Mouse (Mus musculus) liver, embryonic 12.5 days (tissue): ENCODE data around the gene Gm10642. TPM values are rescaled to one million over a fixed set of nuclear protein-coding genes. Genes with fewer than 3 reads are reported as not detected.

ENCODE experiments used
- ATAC-seq: fragments of 200-750 bp; cut with Nextera tagmentation; 2 replicates; pipeline ENCODE4 v1.8.0; 2017; ENCODE audit warnings: moderate number of reproducible peaks, mild to moderate bottlenecking, moderate library complexity
- H3K27ac ChIP-seq: fragments of 300-500 bp; sonication (generic); 2 replicates; pipeline ENCODE4 v1.5.1; 2016; ENCODE audit warnings: mild to moderate bottlenecking
- H3K27me3 ChIP-seq: fragments of 300-500 bp; sonication (generic); replicated peaks from 2 replicates; pipeline ENCODE4 v1.6.1; 2016; ENCODE audit warnings: mild to moderate bottlenecking, moderate library complexity
- H3K36me3 ChIP-seq: fragments of 300-500 bp; sonication (generic); 2 replicates; pipeline ENCODE4 v1.6.1; 2016; ENCODE audit warnings: mild to moderate bottlenecking, moderate library complexity
- H3K4me1 ChIP-seq: fragments of 300-500 bp; sonication (generic); 2 replicates; pipeline ENCODE4 v1.6.1; 2016
- H3K4me2 ChIP-seq: fragments of 300-500 bp; sonication (generic); 2 replicates; pipeline ENCODE4 v1.6.1; 2016; ENCODE audit warnings: mild to moderate bottlenecking, moderate library complexity
- H3K4me3 ChIP-seq: fragments of 300-500 bp; sonication (generic); 2 replicates; pipeline ENCODE4 v1.5.1; 2016; ENCODE audit warnings: mild to moderate bottlenecking, moderate library complexity
- H3K9ac ChIP-seq: fragments of 300-500 bp; sonication (generic); 2 replicates; pipeline ENCODE4 v1.6.1; 2016; ENCODE audit warnings: mild to moderate bottlenecking, moderate library complexity
- H3K9me3 ChIP-seq: fragments of 300-500 bp; sonication (generic); replicated peaks from 2 replicates; pipeline ENCODE4 v1.6.1; 2016; ENCODE audit warnings: mild to moderate bottlenecking, moderate library complexity
- WGBS: fragments of 180-500 bp; shearing (Covaris S2); methylation state at CpG from one replicate; pipeline ENCODE4 v1.1.7; 2016; ENCODE audit not compliant: insufficient replicate concordance; 5-methylcytosine and 5-hydroxymethylcytosine counted together
- polyA plus RNA-seq: library from polyadenylated mRNA; unstranded; fragments of >200 nt; fragmentation: Nextera tagmentation; extraction: Ambion mirVana; gene quantifications from 2 replicates; pipeline ENCODE4 v1.2.1, GENCODE M21; 2016

Gene Gm10642
- 1.5 and 1.6 TPM in 2 replicates for polyA plus RNA-seq

- H3K4me1 ChIP-seq: peaks cover 57% of the 10 kb centered on the region
- ATAC-seq: peak; percentile 50
- no peaks in the 10 kb centered on the region for H3K27me3 ChIP-seq
- peak within 1 kb of the TSS; percentile 91 for H3K4me2 ChIP-seq
- peak within 1 kb of the TSS; percentile 99 for H3K27ac ChIP-seq
- no peaks in the 10 kb centered on the region for H3K9me3 ChIP-seq
- WGBS: under 1% methylated on average over 71 of the region's 72 CpGs
- H3K36me3 ChIP-seq: peaks cover 23% of the 10 kb centered on the region
- H3K9ac ChIP-seq: peak within 1 kb of the TSS; percentile 100
- peak within 1 kb of the TSS; percentile 99 for H3K4me3 ChIP-seq
Observed at GRCm38 (mm10) chr9:70656130-70657007, at the start of gene Gm10642. Gene Gm10642 (plus strand): TSS chr9:70656251.

DNA sequence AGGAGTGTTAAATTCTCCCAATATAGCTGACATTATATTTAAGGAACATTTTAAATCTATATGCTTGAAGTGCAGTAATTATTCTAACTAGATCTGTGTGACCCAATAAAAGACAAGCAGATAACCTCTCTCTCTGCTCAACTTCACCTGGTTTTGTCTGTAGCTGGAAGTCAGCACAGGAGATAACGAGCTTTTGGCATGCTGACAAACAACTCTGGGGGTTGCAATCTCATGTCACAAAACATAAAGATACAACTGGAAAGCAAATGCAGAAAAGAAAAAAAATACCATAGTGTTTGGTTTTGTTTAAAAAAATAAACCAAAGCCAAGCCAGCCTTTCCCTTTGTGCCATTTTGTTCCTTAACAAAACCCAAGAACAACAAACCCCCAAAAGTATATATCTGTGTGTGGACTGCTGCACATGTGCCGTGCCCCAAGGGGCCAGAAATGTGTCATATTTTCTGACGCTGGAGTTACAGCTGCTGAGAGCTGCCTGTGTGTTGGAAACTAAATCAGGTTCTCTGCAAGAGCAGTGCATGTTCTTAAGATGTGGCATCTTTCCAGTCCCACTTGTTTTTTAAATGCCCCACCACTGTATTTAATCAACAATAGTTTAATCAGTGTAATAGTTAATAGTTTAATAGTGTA lies 44.9 kb upstream of the Gm10642 start:
- no peak overlapping the region for H3K4me3 ChIP-seq
- peaks cover 96% of the 10 kb centered on the region for H3K36me3 ChIP-seq
- H3K27me3 ChIP-seq: no peaks in the 10 kb centered on the region
- H3K4me1 ChIP-seq: no peaks in the 10 kb centered on the region
- no peak for ATAC-seq
- H3K9ac ChIP-seq: no peak overlapping the region
- 75% methylated on average over 3 of the region's 3 CpGs for WGBS
- no peak overlapping the region for H3K27ac ChIP-seq
- H3K4me2 ChIP-seq: no peak overlapping the region
- H3K9me3 ChIP-seq: no peaks in the 10 kb centered on the region

DNA sequence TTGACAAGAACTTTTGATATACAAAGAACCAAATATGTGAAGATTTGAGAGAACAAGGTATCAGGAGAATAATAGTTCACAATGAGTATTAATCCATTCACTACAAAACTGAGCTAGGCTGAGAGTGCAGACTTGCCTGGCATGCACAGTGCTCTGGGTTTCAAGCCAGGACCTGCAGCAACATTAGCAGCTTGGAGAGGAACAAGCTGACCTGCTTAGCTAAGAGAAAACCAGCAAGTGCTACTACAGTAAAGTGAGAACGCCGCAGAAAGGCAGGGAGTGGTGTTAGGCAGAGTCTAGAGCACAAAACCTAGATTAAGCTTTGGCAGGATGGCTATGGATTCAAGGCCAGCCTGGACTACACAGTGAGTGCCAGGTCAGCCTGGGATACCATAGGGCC lies 26.3 kb upstream of the Gm10642 start:
- Histone ChIP-seq H3K4me1 (no peaks in the 10 kb centered on the region), H3K27me3 (no peaks in the 10 kb centered on the region), H3K9ac (no peak overlapping the region), H3K9me3 (no peaks in the 10 kb centered on the region), H3K4me2 (no peak overlapping the region), H3K36me3 (peaks cover 65% of the 10 kb centered on the region), H3K4me3 (no peak overlapping the region), H3K27ac (no peak overlapping the region)
- no peak for ATAC-seq
- 94% methylated on average over 2 of the region's 2 CpGs for WGBS

- 40% methylated on average over 5 of the region's 5 CpGs for WGBS
- ATAC-seq: no peak
- H3K4me2 ChIP-seq: no peak overlapping the region
Observed at GRCm38 (mm10) chr9:70631665-70632064, 24.4 kb upstream of the Gm10642 start.

DNA sequence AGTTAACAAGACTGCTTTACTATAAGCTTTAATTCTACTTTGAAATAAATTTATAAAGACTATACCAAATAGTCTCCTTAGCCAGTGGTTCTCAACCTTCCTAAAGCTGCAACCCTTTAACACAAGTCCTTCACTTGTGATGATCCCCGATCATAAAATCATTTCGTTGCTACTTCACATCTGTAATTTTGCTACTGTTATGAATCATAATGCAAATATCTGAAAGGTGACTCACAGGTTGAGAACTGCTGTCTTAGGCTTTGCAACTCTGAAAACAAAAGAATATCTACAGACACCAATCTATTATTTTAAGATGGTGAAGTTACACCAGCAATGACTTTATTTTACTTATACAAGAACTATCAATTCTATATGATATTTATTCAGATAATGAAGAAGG lies 19.3 kb upstream of the Gm10642 start:
- no peak for ATAC-seq
- Histone ChIP-seq H3K27ac (no peak overlapping the region), H3K9me3 (no peaks in the 10 kb centered on the region), H3K9ac (no peak overlapping the region), H3K36me3 (peaks cover 50% of the 10 kb centered on the region), H3K27me3 (no peaks in the 10 kb centered on the region), H3K4me1 (no peaks in the 10 kb centered on the region), H3K4me2 (no peak overlapping the region), H3K4me3 (no peak overlapping the region)
- WGBS: 77% methylated on average over 2 of the region's 2 CpGs

More at GRCm38 (mm10) chr9:70631665-70632064, 24.4 kb upstream of the Gm10642 start:
- no peak overlapping the region for H3K4me3 ChIP-seq
- H3K9me3 ChIP-seq: no peaks in the 10 kb centered on the region
- H3K4me1 ChIP-seq: no peaks in the 10 kb centered on the region
- H3K27me3 ChIP-seq: no peaks in the 10 kb centered on the region
- H3K27ac ChIP-seq: no peak overlapping the region
- H3K36me3 ChIP-seq: peaks cover 52% of the 10 kb centered on the region
- no peak overlapping the region for H3K9ac ChIP-seq

GRCm38 (mm10) chr9:70650260-70650659 lies 5.8 kb upstream of the Gm10642 start:
- no peaks in the 10 kb centered on the region for H3K9me3 ChIP-seq
- no peaks in the 10 kb centered on the region for H3K27me3 ChIP-seq
- H3K27ac ChIP-seq: no peak overlapping the region
- H3K4me1 ChIP-seq: peaks cover 44% of the 10 kb centered on the region
- no peak overlapping the region for H3K9ac ChIP-seq
- H3K36me3 ChIP-seq: peaks cover 48% of the 10 kb centered on the region
- ATAC-seq: no peak
- WGBS: 82% methylated on average over 2 of the region's 2 CpGs
- no peak overlapping the region for H3K4me2 ChIP-seq
- H3K4me3 ChIP-seq: no peak overlapping the region

DNA sequence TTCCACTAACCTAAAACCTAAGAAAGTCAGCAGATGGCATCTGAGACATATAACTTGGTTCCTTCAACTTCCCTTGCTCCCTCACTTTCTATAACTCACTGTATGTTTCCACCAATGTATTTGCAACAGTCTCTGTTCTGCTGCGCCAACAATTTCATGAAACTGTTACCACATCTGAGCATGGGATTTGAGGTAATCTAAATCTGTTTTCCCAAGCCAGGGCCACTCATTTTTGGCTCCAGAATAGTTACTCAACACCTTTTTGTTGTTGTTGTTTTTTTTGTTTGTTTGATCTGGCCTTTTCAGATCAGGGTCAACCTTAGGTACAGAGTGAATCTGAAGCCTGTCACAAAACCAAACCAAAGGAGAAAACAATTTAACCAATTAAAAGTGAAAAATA lies 5.1 kb upstream of the Gm10642 start:
- H3K27me3 ChIP-seq: no peaks in the 10 kb centered on the region
- H3K4me3 ChIP-seq: no peak overlapping the region
- peaks cover 46% of the 10 kb centered on the region for H3K36me3 ChIP-seq
- no peak overlapping the region for H3K9ac ChIP-seq
- H3K27ac ChIP-seq: no peak overlapping the region
- ATAC-seq: no peak
- H3K9me3 ChIP-seq: no peaks in the 10 kb centered on the region
- 94% methylated on average over 1 of the region's 1 CpGs for WGBS
- peaks cover 44% of the 10 kb centered on the region for H3K4me1 ChIP-seq
- H3K4me2 ChIP-seq: no peak overlapping the region

GRCm38 (mm10) chr9:70652221-70652620 lies 3.8 kb upstream of the Gm10642 start:
- Histone ChIP-seq H3K36me3 (peaks cover 46% of the 10 kb centered on the region), H3K9me3 (no peaks in the 10 kb centered on the region), H3K4me3 (peak overlapping the region; percentile 16; the same call in 1 of the 2 replicates), H3K27ac (no peak overlapping the region), H3K27me3 (no peaks in the 10 kb centered on the region), H3K4me2 (peak overlapping the region; percentile 91), H3K9ac (0 out of 2 replicates have a peak overlapping the region, but pooled peaks have one; percentile 5), H3K4me1 (peaks cover 44% of the 10 kb centered on the region)
- WGBS: 70% methylated on average over 2 of the region's 2 CpGs
- ATAC-seq: no peak

GRCm38 (mm10) chr9:70653875-70654274 lies 2.2 kb upstream of the Gm10642 start:
- Histone ChIP-seq H3K4me2 (peak overlapping the region; percentile 91), H3K36me3 (peaks cover 41% of the 10 kb centered on the region), H3K9me3 (no peaks in the 10 kb centered on the region), H3K4me1 (peaks cover 45% of the 10 kb centered on the region), H3K4me3 (peak overlapping the region; percentile 99), H3K9ac (peak overlapping the region; percentile 100), H3K27me3 (no peaks in the 10 kb centered on the region), H3K27ac (no peak overlapping the region)
- 63% methylated on average over 2 of the region's 2 CpGs for WGBS
- no peak for ATAC-seq

DNA sequence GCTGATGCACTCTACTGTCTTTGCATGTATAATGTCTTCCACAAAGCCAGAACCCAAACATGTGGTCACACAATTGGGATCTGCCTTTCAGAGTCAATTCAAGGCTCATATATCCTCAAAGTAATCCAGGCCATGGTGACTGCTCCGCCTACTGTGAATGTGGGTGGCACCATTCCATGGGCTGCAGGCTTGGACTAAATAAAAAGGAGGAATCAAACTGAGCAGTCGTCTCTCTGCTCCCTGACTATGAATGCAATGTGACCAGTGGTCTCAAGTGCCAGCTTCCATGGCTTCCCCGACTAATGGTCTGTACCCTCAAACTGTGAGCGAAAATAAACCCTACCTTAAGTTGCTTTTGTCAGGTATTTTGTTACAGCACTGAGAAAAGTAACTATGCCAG lies 1.6 kb upstream of the Gm10642 start:
- H3K4me2 ChIP-seq: peak overlapping the region; percentile 91
- peaks cover 35% of the 10 kb centered on the region for H3K36me3 ChIP-seq
- peak overlapping the region; percentile 99 for H3K4me3 ChIP-seq
- H3K9me3 ChIP-seq: no peaks in the 10 kb centered on the region
- 0 out of 2 replicates have a peak overlapping the region, but pooled peaks have one; percentile 2 for H3K27ac ChIP-seq
- peak overlapping the region; percentile 100 for H3K9ac ChIP-seq
- ATAC-seq: no peak
- 80% methylated on average over 4 of the region's 4 CpGs for WGBS
- peaks cover 51% of the 10 kb centered on the region for H3K4me1 ChIP-seq
- H3K27me3 ChIP-seq: no peaks in the 10 kb centered on the region

- Histone ChIP-seq H3K27me3 (no peaks in the 10 kb centered on the region), H3K27ac (peak overlapping the region; percentile 99), H3K4me3 (peak overlapping the region; percentile 99), H3K9ac (peak overlapping the region; percentile 100), H3K4me2 (peak overlapping the region; percentile 91), H3K4me1 (peaks cover 58% of the 10 kb centered on the region), H3K9me3 (no peaks in the 10 kb centered on the region), H3K36me3 (peaks cover 26% of the 10 kb centered on the region)
- 23% methylated on average over 2 of the region's 2 CpGs for WGBS
- ATAC-seq: no peak
Observed at GRCm38 (mm10) chr9:70655764-70656129, 304 bp upstream of the Gm10642 start.
